Mouse (Mus musculus) stomach, embryonic 15.5 days (tissue): ENCODE measurements around the gene Cd81. TPM values are rescaled to one million over a fixed set of nuclear protein-coding genes. Genes with fewer than 3 reads are reported as not detected.

Experiments used
- ATAC-seq: fragments of 200-750 bp; cut with Nextera tagmentation; 2 replicates; pipeline ENCODE4 v1.8.0; 2017; ENCODE audit warnings: low read depth, moderate number of reproducible peaks, moderate TSS enrichment; ENCODE audit not compliant: insufficient read depth, low FRiP score
- H3K27ac ChIP-seq: fragments of 300-500 bp; sonication (generic); 2 replicates; pipeline ENCODE4 v1.5.1; 2015; ENCODE audit warnings: mild to moderate bottlenecking, inconsistent platforms
- H3K27me3 ChIP-seq: fragments of 300-500 bp; sonication (generic); replicated peaks from 2 replicates; pipeline ENCODE4 v1.6.1; 2015; ENCODE audit warnings: inconsistent platforms
- H3K36me3 ChIP-seq: fragments of 300-500 bp; sonication (generic); 2 replicates; pipeline ENCODE4 v1.6.1; 2015; ENCODE audit warnings: inconsistent platforms
- H3K4me1 ChIP-seq: fragments of 300-500 bp; sonication (generic); 2 replicates; pipeline ENCODE4 v1.6.1; 2015; ENCODE audit warnings: inconsistent platforms
- H3K4me2 ChIP-seq: fragments of 300-500 bp; sonication (generic); 2 replicates; pipeline ENCODE4 v1.6.1; 2015; ENCODE audit warnings: mild to moderate bottlenecking, inconsistent platforms
- H3K4me3 ChIP-seq: fragments of 300-500 bp; sonication (generic); replicated peaks from 2 replicates; pipeline ENCODE4 v1.5.1; 2015; ENCODE audit warnings: inconsistent platforms
- H3K9ac ChIP-seq: fragments of 300-500 bp; sonication (generic); 2 replicates; pipeline ENCODE4 v1.6.1; 2015; ENCODE audit warnings: inconsistent platforms
- H3K9me3 ChIP-seq: fragments of 300-500 bp; sonication (generic); 2 replicates; pipeline ENCODE4 v1.6.1; 2016; ENCODE audit warnings: inconsistent platforms
- WGBS: fragments of 180-500 bp; shearing (Covaris S2); methylation state at CpG from one replicate; pipeline ENCODE4 v1.1.7; 2015; 5-methylcytosine and 5-hydroxymethylcytosine counted together
- polyA plus RNA-seq: library from polyadenylated mRNA; unstranded; fragments of >200 nt; fragmentation: Nextera tagmentation; extraction: Ambion mirVana; gene quantifications from 2 replicates; pipeline ENCODE4 v1.2.1, GENCODE M21; 2015

Cd81 gene
- polyA plus RNA-seq, 1 experiment from 2014 or later, result 575 TPM

- H3K27me3 ChIP-seq, result no peaks in the 10 kb centered on the region
- peak overlapping the region; percentile 82 for H3K4me3 ChIP-seq
- WGBS, result 31% methylated on average over 11 of the region's 11 CpGs
- H3K4me2 ChIP-seq, result peak overlapping the region; percentile 85
- peaks cover 53% of the 10 kb centered on the region for H3K4me1 ChIP-seq
- no peaks in the 10 kb centered on the region for H3K36me3 ChIP-seq
- no peaks in the 10 kb centered on the region for H3K9me3 ChIP-seq
- no peak for ATAC-seq
- peak overlapping the region; percentile 94; the same call in 1 of the 2 replicates for H3K9ac ChIP-seq
- H3K27ac ChIP-seq, result peak overlapping the region; percentile 92; the same call in 1 of the 2 replicates
These were observed 1.5 kb downstream of the Cd81 start for GRCm38 (mm10) chr7:143053961-143054611.

GRCm38 (mm10) chr7:143054612-143054965, 2.0 kb downstream of the Cd81 start:
- H3K27me3 ChIP-seq, result no peaks in the 10 kb centered on the region
- WGBS, result 30% methylated on average over 3 of the region's 3 CpGs
- peaks cover 58% of the 10 kb centered on the region for H3K4me1 ChIP-seq
- no peak overlapping the region for H3K27ac ChIP-seq
- peak overlapping the region; percentile 85 for H3K4me2 ChIP-seq
- peak overlapping the region; percentile 82 for H3K4me3 ChIP-seq
- ATAC-seq, result no peak
- H3K36me3 ChIP-seq, result no peaks in the 10 kb centered on the region
- H3K9me3 ChIP-seq, result no peaks in the 10 kb centered on the region
- peak overlapping the region; percentile 94; the same call in 1 of the 2 replicates for H3K9ac ChIP-seq

- Histone ChIP-seq H3K4me1 (peaks cover 58% of the 10 kb centered on the region), H3K4me2 (peak overlapping the region; percentile 85), H3K27ac (no peak overlapping the region), H3K36me3 (no peaks in the 10 kb centered on the region), H3K9ac (peak overlapping the region; percentile 94; the same call in 1 of the 2 replicates), H3K4me3 (peak overlapping the region; percentile 82), H3K27me3 (no peaks in the 10 kb centered on the region), H3K9me3 (no peaks in the 10 kb centered on the region)
- 60% methylated on average over 3 of the region's 3 CpGs for WGBS
- ATAC-seq, result no peak
These were observed 2.5 kb downstream of the Cd81 start for GRCm38 (mm10) chr7:143055001-143055400.

GRCm38 (mm10) chr7:143055499-143056186, 3.1 kb downstream of the Cd81 start:
- peaks cover 58% of the 10 kb centered on the region for H3K4me1 ChIP-seq
- peak overlapping the region; percentile 8; the same call in 1 of the 2 replicates for H3K27ac ChIP-seq

GRCm38 (mm10) chr7:143057023-143057422, 4.5 kb downstream of the Cd81 start:
- H3K27ac ChIP-seq, result 0 out of 2 replicates have a peak overlapping the region, but pooled peaks have one; percentile 8
- no peak overlapping the region for H3K9ac ChIP-seq

More at GRCm38 (mm10) chr7:143055499-143056186, 3.1 kb downstream of the Cd81 start:
- Histone ChIP-seq H3K36me3 (no peaks in the 10 kb centered on the region), H3K27me3 (no peaks in the 10 kb centered on the region), H3K4me3 (peak overlapping the region; percentile 82), H3K4me2 (peak overlapping the region; percentile 85), H3K9me3 (no peaks in the 10 kb centered on the region), H3K9ac (no peak overlapping the region)
- WGBS, result 63% methylated on average over 11 of the region's 11 CpGs
- ATAC-seq, result no peak

GRCm38 (mm10) chr7:143057667-143058220, 5.2 kb downstream of the Cd81 start:
- H3K36me3 ChIP-seq, result peaks cover 10% of the 10 kb centered on the region; the same call in 1 of the 2 replicates
- no peaks in the 10 kb centered on the region for H3K9me3 ChIP-seq
- no peaks in the 10 kb centered on the region for H3K27me3 ChIP-seq
- no peak overlapping the region for H3K9ac ChIP-seq
- peak overlapping the region; percentile 31; the same call in 1 of the 2 replicates for H3K4me2 ChIP-seq
- peaks cover 58% of the 10 kb centered on the region for H3K4me1 ChIP-seq
- H3K27ac ChIP-seq, result peak overlapping the region; percentile 73
- WGBS, result 43% methylated on average over 9 of the region's 9 CpGs
- ATAC-seq, result no peak
- H3K4me3 ChIP-seq, result no peak overlapping the region

More at GRCm38 (mm10) chr7:143057023-143057422, 4.5 kb downstream of the Cd81 start:
- Histone ChIP-seq H3K36me3 (peaks cover 5% of the 10 kb centered on the region; the same call in 1 of the 2 replicates), H3K4me1 (peaks cover 58% of the 10 kb centered on the region), H3K27me3 (no peaks in the 10 kb centered on the region), H3K4me2 (no peak overlapping the region; the same call in 1 of the 2 replicates), H3K4me3 (no peak overlapping the region), H3K9me3 (no peaks in the 10 kb centered on the region)
- ATAC-seq, result no peak
- 74% methylated on average over 5 of the region's 5 CpGs for WGBS

GRCm38 (mm10) chr7:143058221-143058697, 5.7 kb downstream of the Cd81 start:
- no peak overlapping the region for H3K9ac ChIP-seq
- peak overlapping the region; percentile 31; the same call in 1 of the 2 replicates for H3K4me2 ChIP-seq
- WGBS, result 50% methylated on average over 5 of the region's 5 CpGs
- H3K9me3 ChIP-seq, result no peaks in the 10 kb centered on the region
- H3K4me3 ChIP-seq, result no peak overlapping the region
- H3K36me3 ChIP-seq, result peaks cover 14% of the 10 kb centered on the region
- H3K27me3 ChIP-seq, result no peaks in the 10 kb centered on the region
- H3K4me1 ChIP-seq, result peaks cover 58% of the 10 kb centered on the region
- no peak for ATAC-seq
- H3K27ac ChIP-seq, result peak overlapping the region; percentile 73

GRCm38 (mm10) chr7:143059202-143059870, 6.8 kb downstream of the Cd81 start:
- H3K27ac ChIP-seq, result peak overlapping the region; percentile 73
- no peak overlapping the region for H3K4me2 ChIP-seq
- no peaks in the 10 kb centered on the region for H3K9me3 ChIP-seq
- H3K4me3 ChIP-seq, result no peak overlapping the region
- no peaks in the 10 kb centered on the region for H3K27me3 ChIP-seq
- no peak overlapping the region for H3K9ac ChIP-seq
- peaks cover 25% of the 10 kb centered on the region for H3K36me3 ChIP-seq
- WGBS, result 57% methylated on average over 5 of the region's 5 CpGs
- H3K4me1 ChIP-seq, result peaks cover 52% of the 10 kb centered on the region
- ATAC-seq, result no peak

GRCm38 (mm10) chr7:143062704-143063103, 10.2 kb downstream of the Cd81 start:
- Histone ChIP-seq H3K4me3 (no peak overlapping the region), H3K27me3 (no peaks in the 10 kb centered on the region), H3K4me2 (no peak overlapping the region), H3K36me3 (peaks cover 58% of the 10 kb centered on the region), H3K4me1 (peaks cover 19% of the 10 kb centered on the region), H3K27ac (no peak overlapping the region), H3K9ac (no peak overlapping the region), H3K9me3 (no peaks in the 10 kb centered on the region)
- 53% methylated on average over 2 of the region's 2 CpGs for WGBS
- 0 out of 2 replicates have a peak, but pooled peaks have one; percentile 16 for ATAC-seq

GRCm38 (mm10) chr7:143064226-143064625, 11.7 kb downstream of the Cd81 start:
- no peaks in the 10 kb centered on the region for H3K27me3 ChIP-seq
- peaks cover 15% of the 10 kb centered on the region for H3K4me1 ChIP-seq
- H3K9me3 ChIP-seq, result no peaks in the 10 kb centered on the region
- no peak for ATAC-seq
- H3K4me3 ChIP-seq, result no peak overlapping the region
- 73% methylated on average over 6 of the region's 6 CpGs for WGBS
- no peak overlapping the region for H3K27ac ChIP-seq
- no peak overlapping the region for H3K4me2 ChIP-seq
- peaks cover 61% of the 10 kb centered on the region for H3K36me3 ChIP-seq
- H3K9ac ChIP-seq, result no peak overlapping the region

- ATAC-seq, result no peak
- Histone ChIP-seq H3K4me1 (peaks cover 19% of the 10 kb centered on the region), H3K4me2 (no peak overlapping the region), H3K27ac (no peak overlapping the region), H3K27me3 (no peaks in the 10 kb centered on the region), H3K36me3 (peaks cover 61% of the 10 kb centered on the region), H3K4me3 (no peak overlapping the region), H3K9me3 (no peaks in the 10 kb centered on the region), H3K9ac (no peak overlapping the region)
- 91% methylated on average over 2 of the region's 2 CpGs for WGBS
These were observed 13.2 kb downstream of the Cd81 start for GRCm38 (mm10) chr7:143065692-143066091.
